Mouse (Mus musculus) embryonic facial prominence, embryonic 11.5 days (tissue): Measurements from ENCODE around the gene Nkx3-2. TPM values are rescaled to one million over a fixed set of nuclear protein-coding genes. Genes with fewer than 3 reads are reported as not detected.

Source experiments
- ATAC-seq: fragments of 200-750 bp; cut with Nextera tagmentation; replicated peaks from 2 replicates; pipeline ENCODE4 v1.8.0; 2017; ENCODE audit warnings: low read depth; ENCODE audit not compliant: insufficient number of reproducible peaks, low FRiP score, low TSS enrichment
- DNase-seq: peaks from one replicate; pipeline ENCODE4 v3.0.0-alpha.2; 2015; ENCODE audit warnings: low spot score
- H3K27ac ChIP-seq: fragments of 300-500 bp; sonication (generic); replicated peaks from 2 replicates; pipeline ENCODE4 v1.5.1; 2014; ENCODE audit warnings: mild to moderate bottlenecking, low read depth, low read length, control low read depth
- H3K27me3 ChIP-seq: fragments of 300-500 bp; sonication (generic); 2 replicates; pipeline ENCODE4 v1.6.1; 2014; ENCODE audit warnings: mild to moderate bottlenecking, low read length, moderate library complexity, mixed read lengths; ENCODE audit not compliant: control insufficient read depth, insufficient read depth
- H3K36me3 ChIP-seq: fragments of 300-500 bp; sonication (generic); replicated peaks from 2 replicates; pipeline ENCODE4 v1.6.1; 2014; ENCODE audit warnings: low read depth, mild to moderate bottlenecking, low read length, moderate library complexity, mixed read lengths; ENCODE audit not compliant: control insufficient read depth, insufficient read depth
- H3K4me1 ChIP-seq: fragments of 300-500 bp; sonication (generic); 2 replicates; pipeline ENCODE4 v1.6.1; 2014; ENCODE audit warnings: low read length, mixed read lengths; ENCODE audit not compliant: control insufficient read depth, insufficient read depth
- H3K4me2 ChIP-seq: fragments of 300-500 bp; sonication (generic); 2 replicates; pipeline ENCODE4 v1.6.1; 2014; ENCODE audit warnings: low read depth, mild to moderate bottlenecking, control low read depth, low read length, moderate library complexity
- H3K4me3 ChIP-seq: fragments of 300-500 bp; sonication (generic); 2 replicates; pipeline ENCODE4 v1.5.1; 2014; ENCODE audit warnings: low read depth, low read length, control low read depth
- H3K9ac ChIP-seq: fragments of 300-500 bp; sonication (generic); replicated peaks from 2 replicates; pipeline ENCODE4 v1.6.1; 2014; ENCODE audit warnings: mild to moderate bottlenecking, control low read depth, low read length
- H3K9me3 ChIP-seq: fragments of 300-500 bp; sonication (generic); replicated peaks from 2 replicates; pipeline ENCODE4 v1.6.1; 2016; ENCODE audit warnings: mild to moderate bottlenecking, low read length, inconsistent platforms, mixed read lengths; ENCODE audit not compliant: control insufficient read depth
- WGBS: fragments of 180-500 bp; shearing (Covaris S2); extraction: QIAGEN DNeasy Blood & Tissue Kit; methylation state at CpG from one replicate; pipeline ENCODE4 v1.1.7; 2014; 5-methylcytosine and 5-hydroxymethylcytosine counted together
- polyA plus RNA-seq: library from polyadenylated mRNA; unstranded; fragments of >200 nt; fragmentation: Nextera tagmentation; extraction: Ambion mirVana; gene quantifications from 2 replicates; pipeline ENCODE4 v1.2.1, GENCODE M21; 2014

Gene Nkx3-2
- polyA plus RNA-seq: 1.8 and 2.2 TPM in 2 replicates

GRCm38 (mm10) chr5:41763731-41764721, at the start of gene Nkx3-2:
Nkx3-2 (minus strand) TSS chr5:41764501.
- Histone ChIP-seq H3K9ac (peak within 1 kb of the TSS; percentile 51), H3K27ac (no peak within 1 kb of the TSS), H3K4me1 (peaks cover 12% of the 10 kb centered on the region), H3K4me2 (peak within 1 kb of the TSS; percentile 78), H3K4me3 (peak within 1 kb of the TSS; percentile 41), H3K9me3 (no peaks in the 10 kb centered on the region), H3K27me3 (peaks cover 70% of the 10 kb centered on the region), H3K36me3 (no peaks in the 10 kb centered on the region)
- under 1% methylated on average over 54 of the region's 79 CpGs for WGBS
- DNase-seq (peak; percentile 78), ATAC-seq (peak; percentile 70)

GRCm38 (mm10) chr5:41812516-41812915, 48.2 kb upstream of the Nkx3-2 start:
- 85% methylated on average over 6 of the region's 6 CpGs for WGBS
- no peak for DNase-seq
- no peaks in the 10 kb centered on the region for H3K4me1 ChIP-seq
- H3K9ac ChIP-seq: no peak overlapping the region
- no peak overlapping the region for H3K4me3 ChIP-seq
- H3K36me3 ChIP-seq: peaks cover 8% of the 10 kb centered on the region
- H3K9me3 ChIP-seq: no peaks in the 10 kb centered on the region
- no peaks in the 10 kb centered on the region for H3K27me3 ChIP-seq
- H3K4me2 ChIP-seq: no peak overlapping the region
- no peak for ATAC-seq
- no peak overlapping the region for H3K27ac ChIP-seq

GRCm38 (mm10) chr5:41811279-41811678, 47.0 kb upstream of the Nkx3-2 start:
- DNase-seq (no peak), ATAC-seq (no peak)
- no peaks in the 10 kb centered on the region for H3K9me3 ChIP-seq
- H3K27ac ChIP-seq: no peak overlapping the region
- peaks cover 2% of the 10 kb centered on the region; the same call in 1 of the 2 replicates for H3K36me3 ChIP-seq
- no peak overlapping the region for H3K4me2 ChIP-seq
- no peaks in the 10 kb centered on the region for H3K27me3 ChIP-seq
- 86% methylated on average over 3 of the region's 3 CpGs for WGBS
- H3K9ac ChIP-seq: no peak overlapping the region
- H3K4me1 ChIP-seq: no peaks in the 10 kb centered on the region
- H3K4me3 ChIP-seq: no peak overlapping the region

GRCm38 (mm10) chr5:41807383-41807782, 43.1 kb upstream of the Nkx3-2 start:
- DNase-seq: no peak
- Histone ChIP-seq H3K36me3 (no peaks in the 10 kb centered on the region; the same call in 1 of the 2 replicates), H3K27me3 (no peaks in the 10 kb centered on the region), H3K4me3 (no peak overlapping the region), H3K9me3 (no peaks in the 10 kb centered on the region), H3K4me2 (no peak overlapping the region), H3K27ac (no peak overlapping the region), H3K4me1 (no peaks in the 10 kb centered on the region), H3K9ac (no peak overlapping the region)
- no peak for ATAC-seq
- 89% methylated on average over 2 of the region's 2 CpGs for WGBS

- Histone ChIP-seq H3K9me3 (no peaks in the 10 kb centered on the region), H3K4me1 (no peaks in the 10 kb centered on the region), H3K27ac (no peak overlapping the region), H3K36me3 (no peaks in the 10 kb centered on the region; the same call in 1 of the 2 replicates), H3K4me2 (no peak overlapping the region), H3K9ac (no peak overlapping the region), H3K4me3 (no peak overlapping the region), H3K27me3 (no peaks in the 10 kb centered on the region)
- 91% methylated on average over 5 of the region's 5 CpGs for WGBS
- DNase-seq (no peak), ATAC-seq (no peak)
Measured at GRCm38 (mm10) chr5:41806176-41806575, 41.9 kb upstream of the Nkx3-2 start.

- Histone ChIP-seq H3K4me3 (no peak overlapping the region), H3K36me3 (no peaks in the 10 kb centered on the region; the same call in 1 of the 2 replicates), H3K27me3 (no peaks in the 10 kb centered on the region), H3K9me3 (no peaks in the 10 kb centered on the region), H3K9ac (no peak overlapping the region), H3K4me2 (no peak overlapping the region), H3K4me1 (no peaks in the 10 kb centered on the region), H3K27ac (no peak overlapping the region)
- 91% methylated on average over 2 of the region's 2 CpGs for WGBS
- no peak for ATAC-seq
- no peak for DNase-seq
Measured at GRCm38 (mm10) chr5:41805085-41805484, 40.8 kb upstream of the Nkx3-2 start.

GRCm38 (mm10) chr5:41804643-41805042, 40.3 kb upstream of the Nkx3-2 start:
- Histone ChIP-seq H3K9me3 (no peaks in the 10 kb centered on the region), H3K27ac (no peak overlapping the region), H3K27me3 (no peaks in the 10 kb centered on the region), H3K9ac (no peak overlapping the region), H3K4me1 (no peaks in the 10 kb centered on the region), H3K4me2 (no peak overlapping the region), H3K4me3 (no peak overlapping the region), H3K36me3 (no peaks in the 10 kb centered on the region)
- ATAC-seq (no peak), DNase-seq (no peak)
- WGBS: 76% methylated on average over 2 of the region's 2 CpGs

GRCm38 (mm10) chr5:41801622-41802021, 37.3 kb upstream of the Nkx3-2 start:
- DNase-seq: no peak
- no peaks in the 10 kb centered on the region for H3K27me3 ChIP-seq
- ATAC-seq: no peak
- H3K9ac ChIP-seq: no peak overlapping the region
- no peaks in the 10 kb centered on the region for H3K36me3 ChIP-seq
- no peak overlapping the region for H3K4me3 ChIP-seq
- no peak overlapping the region for H3K27ac ChIP-seq
- H3K9me3 ChIP-seq: no peaks in the 10 kb centered on the region
- H3K4me2 ChIP-seq: no peak overlapping the region
- WGBS: 86% methylated on average over 2 of the region's 2 CpGs
- no peaks in the 10 kb centered on the region for H3K4me1 ChIP-seq
